Mouse (Mus musculus) midbrain, embryonic 11.5 days (tissue): ENCODE results near the gene Chrm3. TPM values are rescaled to one million over a fixed set of nuclear protein-coding genes. Genes with fewer than 3 reads are reported as not detected.

Source experiments
- ATAC-seq: fragments of 200-750 bp; cut with Nextera tagmentation; 2 replicates; pipeline ENCODE4 v1.8.0; 2017; ENCODE audit warnings: moderate TSS enrichment, moderate library complexity; ENCODE audit not compliant: low FRiP score
- DNase-seq: peaks from one replicate; pipeline ENCODE4 v3.0.0; 2015; ENCODE audit warnings: low spot score; ENCODE audit errors: missing footprints
- H3K27ac ChIP-seq: fragments of 300-500 bp; sonication (generic); 2 replicates; pipeline ENCODE4 v1.5.1; 2014; ENCODE audit warnings: low read depth, low read length
- H3K27me3 ChIP-seq: fragments of 300-500 bp; sonication (generic); 2 replicates; pipeline ENCODE4 v1.6.1; 2014; ENCODE audit warnings: mild to moderate bottlenecking, low read length, moderate library complexity, mixed read lengths; ENCODE audit not compliant: control insufficient read depth, insufficient read depth
- H3K36me3 ChIP-seq: fragments of 300-500 bp; sonication (generic); 2 replicates; pipeline ENCODE4 v1.6.1; 2014; ENCODE audit warnings: mild to moderate bottlenecking, low read length, moderate library complexity, mixed read lengths; ENCODE audit not compliant: control insufficient read depth, insufficient read depth
- H3K4me1 ChIP-seq: fragments of 300-500 bp; sonication (generic); 2 replicates; pipeline ENCODE4 v1.6.1; 2014; ENCODE audit warnings: low read length; ENCODE audit not compliant: control insufficient read depth, insufficient read depth
- H3K4me2 ChIP-seq: fragments of 300-500 bp; sonication (generic); 2 replicates; pipeline ENCODE4 v1.6.1; 2014; ENCODE audit warnings: mild to moderate bottlenecking, moderate library complexity
- H3K4me3 ChIP-seq: fragments of 300-500 bp; sonication (generic); 2 replicates; pipeline ENCODE4 v1.5.1; 2014; ENCODE audit warnings: low read depth, low read length
- H3K9ac ChIP-seq: fragments of 300-500 bp; sonication (generic); 2 replicates; pipeline ENCODE4 v1.6.1; 2014; ENCODE audit warnings: low read length
- H3K9me3 ChIP-seq: fragments of 300-500 bp; sonication (generic); 2 replicates; pipeline ENCODE4 v1.6.1; 2016; ENCODE audit warnings: low read length; ENCODE audit not compliant: control insufficient read depth
- WGBS: fragments of 180-500 bp; shearing (Covaris S2); extraction: QIAGEN DNeasy Blood & Tissue Kit; methylation state at CpG from one replicate; pipeline ENCODE4 v1.1.7; 2014; 5-methylcytosine and 5-hydroxymethylcytosine counted together
- polyA plus RNA-seq: library from polyadenylated mRNA; unstranded; fragments of >200 nt; fragmentation: Nextera tagmentation; extraction: Ambion mirVana; gene quantifications from 2 replicates; pipeline ENCODE4 v1.2.1, GENCODE M21; 2014

The Chrm3 gene
- polyA plus RNA-seq, 1 experiment from 2014 or later = 0.25 TPM

DNA sequence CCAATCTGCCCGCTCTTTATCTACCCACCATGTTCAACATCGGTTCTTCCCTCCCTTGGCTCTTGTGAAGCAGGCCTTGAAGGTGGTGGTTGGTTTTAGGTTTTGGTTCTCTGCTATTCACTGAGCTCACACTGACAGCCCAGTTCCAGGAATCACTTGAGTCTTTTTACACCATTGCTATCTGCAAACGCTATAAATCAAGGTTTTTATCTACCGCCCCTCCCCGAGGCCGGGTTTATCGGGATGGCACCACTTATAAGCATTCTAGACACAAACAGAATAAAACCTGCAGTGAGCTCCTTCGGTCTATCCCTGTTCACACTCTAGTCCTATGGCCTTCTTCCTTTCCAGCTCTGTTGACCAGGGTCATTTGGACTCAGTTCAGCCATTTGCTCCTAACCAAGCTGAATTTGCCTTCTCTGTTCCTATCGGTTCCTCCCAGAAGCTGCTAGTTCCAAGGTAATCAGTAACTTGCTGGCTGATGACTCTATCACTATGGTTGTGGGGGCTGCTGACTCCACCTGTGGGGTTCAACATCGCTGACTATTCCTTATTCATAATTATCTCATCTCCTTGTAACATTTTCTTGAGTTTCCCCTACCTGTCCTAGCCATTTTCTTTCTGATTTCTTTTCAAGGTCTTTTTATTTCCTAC, 291.6 kb downstream of the Chrm3 start:
- Histone ChIP-seq H3K36me3 (no peaks in the 10 kb centered on the region), H3K9me3 (no peaks in the 10 kb centered on the region), H3K4me1 (no peaks in the 10 kb centered on the region), H3K27me3 (no peaks in the 10 kb centered on the region), H3K4me2 (no peak overlapping the region), H3K4me3 (no peak overlapping the region), H3K27ac (no peak overlapping the region), H3K9ac (no peak overlapping the region)
- ATAC-seq = no peak
- no peak for DNase-seq
- 90% methylated on average over 10 of the region's 10 CpGs for WGBS

DNA sequence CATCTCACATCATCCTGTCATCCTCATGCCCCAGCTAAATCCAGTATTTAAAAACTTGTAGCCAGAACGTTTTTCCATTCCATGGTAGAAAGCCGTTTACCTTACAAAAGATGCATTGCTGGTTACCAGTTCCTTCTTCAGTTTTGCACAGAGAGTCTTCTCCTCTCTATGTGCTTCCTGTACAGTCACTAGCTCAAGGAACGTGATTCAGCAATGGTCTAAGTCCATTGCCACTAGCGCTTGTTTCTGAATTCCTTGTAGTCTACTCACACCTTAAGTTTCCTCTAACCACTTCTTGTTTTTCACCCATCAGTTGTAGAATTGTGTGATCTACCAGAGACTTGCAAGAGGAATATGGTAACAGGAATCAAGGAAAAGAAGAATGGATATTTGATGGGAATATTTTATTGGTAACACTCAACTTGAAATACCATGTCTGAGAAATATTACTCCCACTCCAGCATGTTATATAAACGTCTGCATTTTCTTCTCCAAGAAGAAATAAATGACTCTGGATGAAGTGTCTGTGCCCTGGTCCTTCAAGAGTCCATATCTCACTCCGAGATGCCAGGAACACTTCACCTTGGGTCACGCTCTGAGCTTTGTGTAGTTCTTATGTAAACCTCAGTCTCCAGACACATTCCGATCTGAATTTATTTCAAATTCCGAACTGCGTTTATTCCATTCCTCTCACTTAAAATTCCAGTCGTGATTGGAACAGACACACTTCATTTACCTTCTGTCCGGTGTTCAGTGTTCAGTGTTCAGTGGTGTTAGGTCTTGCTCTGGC, 293.6 kb downstream of the Chrm3 start:
- H3K9ac ChIP-seq = no peak overlapping the region
- H3K27ac ChIP-seq = no peak overlapping the region
- H3K27me3 ChIP-seq = no peaks in the 10 kb centered on the region
- whole genome bisulfite sequencing = 91% methylated on average over 12 of the region's 12 CpGs
- H3K4me1 ChIP-seq = no peaks in the 10 kb centered on the region
- ATAC-seq (no peak), DNase-seq (peak; percentile 56)
- no peaks in the 10 kb centered on the region for H3K36me3 ChIP-seq
- H3K9me3 ChIP-seq = no peaks in the 10 kb centered on the region
- H3K4me2 ChIP-seq = no peak overlapping the region
- H3K4me3 ChIP-seq = no peak overlapping the region

DNA sequence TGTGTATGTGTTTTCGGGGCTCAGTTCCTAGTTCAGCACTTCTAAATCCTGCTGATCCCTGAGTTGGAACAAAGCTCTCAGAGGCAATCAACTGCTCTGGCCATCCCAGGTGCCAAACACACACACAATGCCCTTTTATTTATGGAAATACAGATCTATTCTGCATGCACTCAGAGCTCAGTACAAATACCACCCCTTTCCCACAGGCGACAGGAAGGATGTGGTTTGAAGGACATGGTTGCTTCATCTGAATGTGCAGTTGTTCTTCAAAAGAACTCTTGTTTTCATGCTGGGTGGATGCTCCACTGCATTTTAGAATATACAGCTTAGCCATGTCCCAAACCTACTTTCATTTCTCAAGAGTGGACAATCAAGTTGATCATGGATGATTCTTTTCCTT, 294.9 kb downstream of the Chrm3 start:
- 51% methylated on average over 2 of the region's 2 CpGs for WGBS
- ATAC-seq = no peak
- no peaks in the 10 kb centered on the region for H3K36me3 ChIP-seq

DNA sequence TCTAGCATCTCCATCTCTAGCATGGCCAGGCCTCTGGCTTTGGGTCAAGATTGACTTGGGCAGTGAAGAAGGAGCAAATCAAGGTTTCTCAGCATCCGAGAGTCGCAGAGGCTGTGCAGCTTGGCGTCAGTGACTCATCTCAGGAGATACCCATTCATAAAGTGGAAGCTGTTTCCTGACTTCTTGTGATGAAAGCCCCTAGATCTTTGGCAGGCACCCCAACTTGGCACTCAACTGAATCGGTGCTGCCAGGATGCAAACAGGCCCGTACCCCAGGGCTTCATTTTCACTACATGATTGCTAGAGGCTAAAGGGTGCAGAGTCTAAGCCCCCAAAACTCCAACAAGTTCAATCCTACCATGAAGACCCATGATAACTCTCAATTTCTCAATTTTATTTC, 298.0 kb downstream of the Chrm3 start:
- no peak for ATAC-seq
- DNase-seq = no peak

More for the DNA sequence above, 294.9 kb downstream of the Chrm3 start:
- Histone ChIP-seq H3K27ac (no peak overlapping the region), H3K27me3 (no peaks in the 10 kb centered on the region), H3K4me2 (no peak overlapping the region), H3K4me3 (no peak overlapping the region), H3K9me3 (no peaks in the 10 kb centered on the region), H3K9ac (no peak overlapping the region), H3K4me1 (no peaks in the 10 kb centered on the region)
- peak; percentile 62 for DNase-seq

DNA sequence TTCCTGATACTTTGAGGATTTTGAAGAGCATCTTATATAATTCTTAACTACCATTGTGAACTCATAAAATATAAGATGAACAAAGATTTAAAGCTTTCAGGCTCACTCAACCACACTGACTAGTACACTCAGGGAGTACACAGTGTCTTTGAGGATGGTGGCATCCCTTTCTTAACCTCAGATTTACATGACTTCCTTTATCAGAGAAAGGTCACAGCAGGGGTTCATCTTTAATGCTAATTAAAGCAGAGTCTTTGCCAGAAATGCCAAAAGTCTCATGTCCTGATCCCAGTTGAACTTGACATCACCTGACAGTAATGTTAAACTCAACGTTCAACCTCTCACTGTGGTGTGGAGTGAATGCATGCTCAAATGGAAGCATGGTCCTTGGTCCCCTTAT, 301.7 kb downstream of the Chrm3 start:
- WGBS = 59% methylated on average over 1 of the region's 1 CpGs
- Histone ChIP-seq H3K36me3 (no peaks in the 10 kb centered on the region), H3K27ac (no peak overlapping the region), H3K9me3 (no peaks in the 10 kb centered on the region), H3K9ac (no peak overlapping the region), H3K4me1 (no peaks in the 10 kb centered on the region), H3K4me3 (no peak overlapping the region), H3K4me2 (no peak overlapping the region), H3K27me3 (no peaks in the 10 kb centered on the region)
- no peak for DNase-seq
- no peak for ATAC-seq

More for the DNA sequence above, 298.0 kb downstream of the Chrm3 start:
- WGBS = 87% methylated on average over 5 of the region's 5 CpGs
- H3K27ac ChIP-seq = no peak overlapping the region
- H3K36me3 ChIP-seq = no peaks in the 10 kb centered on the region
- H3K4me1 ChIP-seq = no peaks in the 10 kb centered on the region
- H3K4me3 ChIP-seq = no peak overlapping the region
- H3K9me3 ChIP-seq = no peaks in the 10 kb centered on the region
- no peak overlapping the region for H3K4me2 ChIP-seq
- no peaks in the 10 kb centered on the region for H3K27me3 ChIP-seq
- H3K9ac ChIP-seq = no peak overlapping the region

DNA sequence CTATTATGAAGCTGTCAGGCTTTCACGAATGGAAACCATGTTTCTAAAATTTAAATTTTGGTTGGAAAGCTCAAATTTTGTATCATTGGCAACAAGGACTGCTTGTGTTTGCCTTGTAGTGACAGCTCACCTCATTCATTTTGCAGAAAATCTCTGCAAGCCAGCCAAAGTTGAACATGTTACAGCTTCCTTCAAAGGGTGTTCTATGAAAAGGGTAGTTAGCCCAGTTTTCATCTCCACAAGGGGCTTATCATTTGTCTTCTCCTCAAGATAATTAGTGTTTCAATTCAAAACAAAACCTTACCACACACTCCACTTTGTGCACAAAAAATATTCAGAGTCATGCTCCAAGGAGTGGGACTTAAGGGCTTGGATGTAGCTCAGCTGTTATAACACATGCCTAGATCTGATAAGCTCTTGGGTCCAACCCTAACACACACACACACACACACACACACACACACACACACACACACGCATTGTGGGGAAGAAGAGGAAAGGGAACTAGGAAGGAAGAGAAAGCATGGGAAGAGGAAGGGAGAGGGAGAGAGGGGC, 302.9 kb downstream of the Chrm3 start:
- no peaks in the 10 kb centered on the region for H3K4me1 ChIP-seq
- no peak overlapping the region for H3K9ac ChIP-seq
- WGBS = 76% methylated on average over 2 of the region's 2 CpGs
- no peak for DNase-seq
- H3K36me3 ChIP-seq = no peaks in the 10 kb centered on the region
- no peak overlapping the region for H3K27ac ChIP-seq
- H3K4me3 ChIP-seq = no peak overlapping the region
- no peaks in the 10 kb centered on the region for H3K9me3 ChIP-seq
- H3K27me3 ChIP-seq = no peaks in the 10 kb centered on the region
- H3K4me2 ChIP-seq = no peak overlapping the region
- no peak for ATAC-seq

DNA sequence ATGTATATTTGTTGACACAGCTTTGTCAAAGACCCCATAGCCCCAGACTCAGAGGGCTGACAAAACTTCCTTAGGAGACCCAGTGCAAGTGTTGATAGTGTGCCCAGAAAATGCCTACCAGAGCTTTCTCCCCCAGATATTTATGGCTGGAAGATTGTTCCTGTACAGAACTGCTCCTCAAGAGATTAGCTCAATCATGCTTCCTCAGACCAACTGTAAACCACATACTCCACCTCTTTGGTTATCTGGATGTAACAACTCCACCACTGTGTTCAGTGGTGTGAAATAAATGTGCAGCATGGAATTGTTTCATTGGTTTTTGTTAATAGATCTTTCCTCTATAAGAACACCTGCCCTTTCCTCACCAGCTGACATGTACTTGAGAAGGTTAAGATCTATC, 306.6 kb downstream of the Chrm3 start:
- no peak for DNase-seq
- H3K4me2 ChIP-seq = no peak overlapping the region
- no peaks in the 10 kb centered on the region for H3K36me3 ChIP-seq
- H3K9ac ChIP-seq = no peak overlapping the region
- no peak for ATAC-seq
- no peak overlapping the region for H3K27ac ChIP-seq
- no peaks in the 10 kb centered on the region for H3K9me3 ChIP-seq
- H3K27me3 ChIP-seq = no peaks in the 10 kb centered on the region
- H3K4me1 ChIP-seq = no peaks in the 10 kb centered on the region
- no peak overlapping the region for H3K4me3 ChIP-seq

DNA sequence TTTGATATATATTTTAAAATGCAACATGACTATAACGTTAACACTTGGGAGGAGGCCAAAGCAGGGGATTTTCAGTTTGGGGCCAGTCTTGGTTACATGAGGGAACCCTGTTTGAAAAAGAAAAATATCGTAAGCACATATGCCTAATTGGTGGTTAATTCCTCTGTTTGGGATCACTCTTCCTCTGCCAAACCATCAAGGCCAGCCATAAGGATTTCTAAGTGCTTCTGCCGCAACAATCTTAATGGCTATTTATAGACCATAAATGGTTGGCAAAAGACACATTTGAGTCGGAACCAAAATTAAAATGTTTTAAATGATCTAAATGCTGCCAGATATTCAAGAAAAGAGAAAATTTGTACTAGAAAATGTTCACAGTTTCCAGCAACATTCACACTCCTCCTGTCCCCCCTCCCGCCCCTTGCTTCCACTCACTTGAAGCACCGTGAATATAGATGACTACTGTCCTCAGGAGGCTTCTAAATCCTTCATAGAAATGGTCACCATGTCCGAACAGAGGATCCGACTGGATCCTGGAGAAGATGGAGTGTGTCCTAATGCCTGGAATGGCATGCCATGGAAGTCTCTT, 307.3 kb downstream of the Chrm3 start:
- Histone ChIP-seq H3K27ac (no peak overlapping the region), H3K36me3 (no peaks in the 10 kb centered on the region), H3K4me3 (no peak overlapping the region), H3K9ac (no peak overlapping the region), H3K9me3 (no peaks in the 10 kb centered on the region), H3K4me1 (no peaks in the 10 kb centered on the region), H3K4me2 (no peak overlapping the region), H3K27me3 (no peaks in the 10 kb centered on the region)
- 94% methylated on average over 8 of the region's 8 CpGs for WGBS
- ATAC-seq (no peak), DNase-seq (peak; percentile 28)
